Mouse (Mus musculus): Measurements from ENCODE around the gene Katnb1.
A peak's percentile ranks its signal among the peaks of the same experiment; 100 is the strongest.

The Katnb1 gene

DNA sequence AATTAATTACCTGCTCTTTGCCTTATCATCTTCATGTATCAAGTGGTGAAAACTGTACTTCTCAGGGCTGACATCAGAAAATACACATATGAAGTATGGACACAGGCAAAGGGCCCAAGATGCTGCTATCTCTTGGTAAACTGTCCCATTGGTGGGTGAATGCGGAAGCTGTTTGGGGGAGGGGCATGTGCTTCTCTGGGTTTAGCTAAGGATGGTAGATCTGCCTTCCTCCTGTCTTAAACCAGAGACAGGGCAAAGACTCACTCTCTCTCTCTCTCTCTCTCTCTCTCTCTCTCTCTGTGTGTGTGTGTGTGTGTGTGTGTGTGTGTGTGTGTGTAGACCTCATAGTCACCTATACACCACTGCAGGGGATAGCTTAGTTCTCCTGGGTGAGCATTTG lies 60.0 kb downstream of the Katnb1 start:
- DNase-seq (ENCODE audit: low spot score) = no peak

DNA sequence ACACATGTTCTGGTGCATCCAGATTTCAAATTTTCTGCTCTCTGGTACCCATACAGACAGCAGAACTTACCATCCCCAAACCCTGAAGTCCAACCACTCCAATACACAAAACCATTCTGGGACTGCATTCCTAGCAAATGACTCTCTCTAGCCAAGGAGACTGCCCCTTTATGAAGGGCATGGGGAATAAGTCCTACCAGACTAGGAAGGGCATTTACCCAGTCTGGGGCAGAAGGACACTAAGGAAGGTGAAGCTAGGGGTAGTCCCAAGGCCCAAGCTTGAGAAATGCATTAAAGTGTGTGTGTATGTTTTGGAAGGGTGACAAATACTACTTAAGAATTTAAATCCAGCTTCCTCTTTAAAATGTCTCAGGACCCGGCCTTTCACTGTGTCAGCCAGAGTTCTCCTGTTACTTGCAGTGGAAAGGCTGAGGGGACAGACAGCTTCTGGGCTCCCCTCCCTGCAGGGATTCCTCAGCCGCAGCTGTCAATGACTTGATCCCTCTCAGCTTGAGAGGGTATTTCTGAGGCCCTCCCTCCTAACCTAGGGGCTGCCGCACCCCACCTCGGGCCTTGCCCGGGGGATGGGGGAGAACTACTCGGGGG lies 60.6 kb downstream of the Katnb1 start:
- DNase-seq (ENCODE audit: low spot score) = no peak

DNA sequence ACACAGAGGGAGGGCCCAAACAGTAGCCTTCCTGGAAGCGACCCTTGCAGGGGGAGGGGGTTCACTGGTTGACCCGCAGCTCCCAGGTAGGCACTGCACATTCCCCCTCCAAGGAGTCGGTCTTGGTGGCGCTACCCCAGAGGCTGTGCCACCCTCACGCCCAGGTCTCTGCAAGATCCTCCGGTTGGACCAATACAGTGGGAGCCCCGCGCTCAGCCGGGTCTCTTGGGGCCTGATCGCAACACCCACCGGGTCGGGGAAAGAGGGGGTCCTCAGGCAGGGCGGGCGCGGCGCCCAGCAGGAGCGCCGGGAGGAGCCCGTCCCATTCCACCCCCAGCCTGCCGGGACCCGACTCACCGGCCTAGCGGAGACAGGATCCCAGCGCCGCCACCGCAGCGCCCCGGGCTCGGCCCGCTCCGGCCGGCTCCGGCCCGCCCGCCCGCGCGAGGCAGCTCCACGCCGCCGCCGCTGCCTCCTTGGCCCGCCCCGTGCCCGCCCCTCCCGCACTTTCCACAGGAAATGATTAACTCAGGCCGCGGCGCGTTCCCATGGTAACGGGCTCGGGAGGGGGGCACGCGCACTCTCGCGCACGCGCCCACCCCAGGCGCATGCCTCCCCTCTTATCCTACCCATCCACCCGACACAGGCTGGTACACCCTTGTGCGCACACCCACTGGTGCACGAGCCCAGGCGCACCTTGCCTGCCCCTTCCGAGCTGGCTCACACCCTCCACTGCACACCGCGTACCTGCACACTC lies 61.3 kb downstream of the Katnb1 start:
- peak; percentile 63 for DNase-seq (ENCODE audit: low spot score)

DNA sequence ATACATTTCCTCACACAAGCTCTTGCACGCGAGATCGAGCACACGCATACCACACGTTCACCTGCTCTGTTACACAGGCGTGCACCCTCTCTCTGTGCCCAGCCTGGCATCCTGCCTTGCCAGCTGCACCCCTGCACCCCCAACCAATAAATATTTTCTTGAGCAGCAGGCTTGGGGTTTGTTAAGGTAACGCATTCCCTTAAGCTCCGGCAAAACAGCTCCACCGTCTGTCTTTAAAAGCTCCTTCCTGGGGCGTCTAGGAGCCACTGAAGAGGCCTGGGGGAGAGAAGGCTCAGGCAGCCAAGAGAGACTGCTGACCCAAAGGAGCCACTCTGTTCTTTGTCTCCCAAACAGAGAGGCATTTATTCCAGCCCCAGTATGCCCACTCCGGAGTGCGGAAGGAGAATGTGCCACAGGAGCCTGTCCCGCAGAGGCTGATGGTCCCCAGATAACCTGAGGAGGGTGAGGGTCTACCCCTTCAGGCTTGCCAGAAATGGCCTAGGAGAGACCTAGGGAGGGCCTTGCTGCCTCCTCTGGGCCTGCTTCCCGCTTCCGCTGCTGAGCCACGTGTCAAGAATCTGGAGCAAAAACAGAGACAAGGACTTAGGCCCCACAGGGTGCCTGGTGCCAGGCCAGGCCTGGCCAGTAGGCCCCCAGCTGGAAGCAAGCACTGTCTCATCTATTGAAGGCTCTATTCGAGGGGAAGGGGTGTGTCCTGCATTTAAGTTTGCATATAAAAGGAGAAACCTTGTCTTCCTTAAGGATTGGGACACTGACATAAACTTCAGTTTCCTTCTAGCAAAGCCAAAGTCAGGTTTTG lies 62.2 kb downstream of the Katnb1 start:
- peak; percentile 82 for DNase-seq (ENCODE audit: low spot score)

DNA sequence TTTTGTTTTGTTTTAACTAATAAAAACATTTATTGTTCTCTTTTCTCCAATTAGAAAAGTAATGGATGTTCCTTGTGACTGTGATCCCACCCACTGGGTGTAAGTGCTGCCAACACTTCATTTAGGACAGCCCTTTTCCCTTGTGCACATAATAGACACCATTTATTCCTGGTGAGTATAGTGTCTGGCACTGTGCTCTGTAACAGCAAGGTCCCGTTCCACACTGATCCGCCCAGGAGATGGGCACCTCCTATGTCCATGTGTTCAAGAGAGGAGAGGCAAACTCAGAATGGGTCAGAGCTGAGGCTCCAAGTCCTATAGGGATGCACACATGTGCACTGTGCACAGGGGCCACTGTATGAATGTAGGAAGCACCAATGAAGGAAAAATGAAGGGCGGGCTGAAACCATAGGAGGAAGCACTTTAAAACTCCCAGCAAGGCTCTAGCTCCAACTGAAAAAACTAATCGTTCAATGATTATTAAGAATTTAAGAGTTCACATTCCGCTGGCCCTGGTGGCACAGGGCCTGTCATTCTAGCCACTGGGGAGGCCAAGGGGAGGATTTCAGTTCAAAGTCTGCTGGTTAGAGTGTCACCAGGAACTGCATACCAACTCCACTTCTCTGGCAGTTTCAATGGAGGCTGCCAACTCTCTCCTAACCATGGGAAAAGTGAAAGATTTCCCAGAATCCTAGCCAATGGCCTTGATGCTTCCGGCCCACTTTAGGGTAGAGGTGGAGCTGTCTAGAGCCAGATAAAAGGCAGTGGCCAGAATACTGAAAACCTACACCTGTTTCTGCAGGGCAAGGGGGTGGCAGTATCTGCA lies 63.0 kb downstream of the Katnb1 start:
- DNase-seq (ENCODE audit: low spot score) = no peak

DNA sequence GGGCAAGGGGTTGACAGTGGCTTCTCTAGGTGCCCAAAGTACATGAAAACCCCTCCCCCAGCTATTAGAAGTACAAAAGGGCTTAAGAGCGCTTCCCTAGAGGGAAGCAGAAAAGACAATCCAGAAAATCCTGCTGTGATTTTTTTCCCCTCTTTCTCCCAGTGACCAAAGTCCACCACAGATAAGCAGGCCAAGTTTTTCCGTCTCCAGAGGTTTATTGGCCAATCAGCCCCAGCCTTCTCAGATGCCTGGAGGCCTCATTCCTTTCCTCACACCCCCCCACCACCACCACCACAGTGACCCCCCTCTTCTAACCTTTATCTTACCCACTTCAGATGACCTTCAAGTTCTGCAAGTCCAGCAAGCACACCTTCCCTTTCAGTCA lies 63.6 kb downstream of the Katnb1 start:
- DNase-seq (ENCODE audit: low spot score) = no peak

DNA sequence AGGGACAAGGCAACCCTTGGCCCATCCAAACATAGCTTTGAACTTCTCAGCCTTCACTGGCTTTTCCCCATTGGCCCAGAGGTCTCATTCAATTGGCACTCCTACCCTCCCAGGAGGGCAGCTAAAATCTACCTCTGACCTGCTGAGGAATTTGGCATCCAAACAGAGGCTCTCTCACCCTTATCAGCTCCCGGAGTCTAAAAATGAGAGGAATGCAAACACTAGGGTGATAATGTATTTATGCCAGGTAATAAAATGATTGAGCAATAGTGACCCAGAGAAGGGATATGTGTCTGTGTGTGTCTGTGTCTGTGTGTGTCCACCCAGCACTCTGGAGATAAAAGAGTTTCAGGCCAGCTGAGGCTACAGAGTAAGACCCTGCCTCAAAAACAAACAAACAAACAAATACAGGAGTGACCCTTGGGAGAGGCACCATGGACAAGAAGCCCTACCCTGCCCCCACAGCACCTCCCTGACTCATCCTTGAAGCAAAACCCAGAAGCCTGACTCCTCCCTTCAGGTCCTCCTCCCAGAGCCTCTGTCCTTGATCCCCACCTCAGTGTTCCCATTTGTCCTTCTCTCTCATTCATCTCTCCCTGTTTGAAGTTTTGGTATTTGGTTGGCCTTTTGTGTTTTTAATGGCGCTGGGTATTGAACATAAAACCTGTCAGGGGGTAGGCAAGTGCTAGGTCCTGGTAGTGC lies 65.2 kb downstream of the Katnb1 start:
- no peak for DNase-seq (ENCODE audit: low spot score)

DNA sequence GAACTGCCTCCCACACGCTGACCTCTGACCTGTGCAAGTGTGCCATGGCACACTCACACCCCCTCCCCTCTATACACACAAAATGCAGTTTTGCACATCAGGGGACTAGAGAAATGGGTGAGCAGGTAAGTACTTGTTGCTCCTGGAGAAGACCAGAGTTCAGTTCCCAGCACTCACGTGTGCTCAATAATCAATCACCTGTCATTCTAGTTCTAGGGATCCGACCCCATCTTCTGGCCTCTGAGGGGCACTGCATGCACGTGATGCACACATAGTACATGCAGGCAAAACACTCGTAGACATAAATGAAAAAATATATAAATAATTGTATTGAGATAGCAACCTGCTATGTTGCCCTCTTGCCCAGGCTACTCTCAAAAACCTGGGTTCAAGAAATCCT lies 65.9 kb downstream of the Katnb1 start:
- DNase-seq (ENCODE audit: low spot score) = no peak

DNA sequence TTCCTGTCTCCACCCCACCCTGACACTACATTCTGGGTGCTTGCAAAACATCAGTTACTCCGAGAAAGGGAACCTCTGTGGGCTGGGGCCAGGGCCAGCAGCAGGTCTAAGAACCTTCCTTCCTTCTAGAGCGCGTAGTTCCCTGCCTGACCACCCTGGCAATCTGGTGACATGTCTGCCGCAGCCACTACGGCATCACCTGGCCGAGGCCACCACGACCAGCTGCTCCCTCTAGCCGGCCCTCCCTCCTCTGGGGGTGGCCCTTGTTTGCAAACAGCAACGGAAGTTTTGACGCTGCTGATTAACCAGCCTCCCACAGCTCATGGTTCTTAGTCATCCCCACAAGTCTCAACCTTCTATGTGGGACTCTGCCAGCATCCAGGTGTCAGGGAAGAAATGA lies 68.4 kb downstream of the Katnb1 start:
- DNase-seq (ENCODE audit: low spot score) = peak; percentile 25

DNA sequence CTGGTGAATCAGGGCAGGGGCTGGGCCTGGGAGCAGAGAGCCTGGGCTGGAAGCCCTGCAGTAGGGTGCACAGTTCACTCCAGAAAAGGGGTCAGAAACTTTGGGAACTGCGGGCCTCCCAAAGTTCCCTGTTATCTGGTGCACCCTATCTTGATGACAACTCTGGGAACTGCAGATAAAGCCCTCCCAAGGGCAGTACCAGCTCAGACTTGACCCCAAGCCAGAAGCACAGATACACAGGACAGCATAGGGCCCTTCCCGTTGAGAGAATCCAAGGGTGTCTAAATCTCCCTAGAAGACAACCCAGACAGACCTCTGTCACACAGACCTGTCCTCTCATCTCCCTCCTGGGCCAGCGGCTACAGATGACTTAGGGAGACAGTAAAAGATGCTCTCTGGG lies 69.6 kb downstream of the Katnb1 start:
- DNase-seq (ENCODE audit: low spot score) = no peak
